Mouse (Mus musculus): Measurements from ENCODE around the gene Upf3b. TPM values are rescaled to one million over a fixed set of nuclear protein-coding genes. Genes with fewer than 3 reads are reported as not detected.
"Not testable (repeated sequence)": the region's sequence is repeated elsewhere in the genome, so short reads cannot be mapped to it uniquely, and the experiment has no call there.

Gene Upf3b
- 13.7 and 14.3 TPM in 2 replicates for polyA plus RNA-seq (2016; fragmentation: Nextera tagmentation; extraction: Ambion mirVana)

DNA sequence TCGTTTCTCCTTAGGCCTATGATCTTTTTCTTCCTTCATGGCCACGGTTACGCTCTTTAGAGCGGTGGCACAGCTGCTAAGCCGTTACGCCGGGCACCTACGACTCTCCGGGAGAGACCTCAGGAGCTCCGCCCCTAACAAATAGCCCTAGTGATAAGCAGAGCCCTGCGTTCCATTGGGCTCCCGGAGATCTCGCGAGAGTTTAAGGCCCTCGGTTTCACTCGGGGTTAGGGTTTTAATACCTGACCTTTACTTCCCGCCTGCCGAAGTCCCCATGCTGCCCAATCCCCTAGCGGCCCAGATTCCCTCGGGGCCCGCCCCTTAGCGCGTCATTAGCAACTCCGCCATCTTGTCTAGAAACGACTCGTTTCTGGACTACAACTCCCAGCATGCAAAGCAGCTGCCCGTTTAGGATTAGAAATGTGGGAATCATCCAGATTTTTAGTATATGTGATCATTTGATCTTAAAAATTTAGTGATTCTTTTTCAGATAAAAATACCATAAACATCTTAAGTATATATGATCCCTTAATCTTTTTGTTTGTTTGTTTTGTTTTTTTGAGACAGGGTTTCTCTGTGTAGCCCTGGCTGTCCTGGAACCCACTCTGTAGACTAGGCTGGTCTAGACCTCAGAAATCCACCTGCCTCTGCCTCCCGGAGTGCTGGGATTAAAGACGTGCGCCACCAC, at the start of gene Upf3b:
Gene Upf3b, minus strand, starts transcription at position 130 of the 688 bp plus-strand sequence.
- Histone ChIP-seq H3K4me1 (replicated peaks) (no peaks in the 10 kb centered on the region), H3K27me3 (replicated peaks) (peaks cover 2% of the 10 kb centered on the region), H3K27ac (ENCODE audit: poor library complexity, severe bottlenecking) (peak within 1 kb of the TSS; percentile 93), H3K9ac (peak within 1 kb of the TSS; percentile 75), H3K4me2 (peak within 1 kb of the TSS; percentile 73), H3K36me3 (no peaks in the 10 kb centered on the region), H3K4me3 (peak within 1 kb of the TSS; percentile 64), H3K9me3 (replicated peaks) (no peaks in the 10 kb centered on the region)
- WGBS = 15% methylated on average over 30 of the region's 30 CpGs
- peak; percentile 98 for ATAC-seq (ENCODE audit: insufficient number of reproducible peaks, low FRiP score)

DNA sequence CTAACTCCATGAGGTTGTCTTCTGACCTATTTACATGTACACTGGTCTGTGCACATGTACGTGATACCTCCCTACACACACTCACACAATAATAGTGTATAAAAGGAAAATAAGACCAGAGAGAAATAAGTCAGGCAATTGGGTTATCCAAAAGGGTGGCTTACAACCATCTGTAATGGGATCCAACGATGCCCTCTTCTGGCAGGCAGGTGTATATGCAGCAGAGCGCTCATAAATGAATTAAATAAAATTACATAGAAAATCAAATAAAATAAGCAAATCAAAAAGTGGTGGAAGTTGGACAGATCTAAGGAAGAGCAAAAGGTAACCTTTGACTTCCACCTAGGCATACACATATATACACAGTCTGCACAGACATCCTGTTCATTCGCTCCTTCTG, 47.7 kb upstream of the Upf3b start:
- no peaks in the 10 kb centered on the region for H3K9me3 ChIP-seq (replicated peaks)
- ATAC-seq (ENCODE audit: insufficient number of reproducible peaks, low FRiP score) = no peak
- peaks cover 22% of the 10 kb centered on the region for H3K36me3 ChIP-seq
- H3K4me3 ChIP-seq = no peak overlapping the region
- no peak overlapping the region for H3K27ac ChIP-seq (ENCODE audit: poor library complexity, severe bottlenecking)
- 52% methylated on average over 4 of the region's 4 CpGs for whole genome bisulfite sequencing
- no peak overlapping the region for H3K4me2 ChIP-seq
- H3K4me1 ChIP-seq (replicated peaks) = no peaks in the 10 kb centered on the region
- H3K27me3 ChIP-seq (replicated peaks) = no peaks in the 10 kb centered on the region
- no peak overlapping the region for H3K9ac ChIP-seq

DNA sequence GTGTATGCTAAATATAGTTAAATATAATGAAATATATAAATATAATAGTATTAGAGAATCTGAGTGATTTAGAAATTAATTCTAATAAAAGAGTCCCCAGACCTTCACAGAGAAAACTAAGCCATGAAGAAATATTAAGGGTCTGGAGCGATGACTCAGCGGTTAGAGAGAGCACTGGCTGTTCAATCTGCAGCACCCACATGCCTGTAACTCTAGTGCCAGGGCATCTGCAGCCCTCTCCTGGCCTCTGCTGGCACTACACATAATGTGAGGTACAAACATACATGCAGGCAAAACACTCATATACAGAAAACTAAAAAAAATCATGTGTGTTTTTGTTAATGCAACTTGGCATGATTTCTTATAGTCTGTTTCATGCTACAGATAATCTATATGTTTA, 34.8 kb upstream of the Upf3b start:
- no peak for ATAC-seq (ENCODE audit: insufficient number of reproducible peaks, low FRiP score)

DNA sequence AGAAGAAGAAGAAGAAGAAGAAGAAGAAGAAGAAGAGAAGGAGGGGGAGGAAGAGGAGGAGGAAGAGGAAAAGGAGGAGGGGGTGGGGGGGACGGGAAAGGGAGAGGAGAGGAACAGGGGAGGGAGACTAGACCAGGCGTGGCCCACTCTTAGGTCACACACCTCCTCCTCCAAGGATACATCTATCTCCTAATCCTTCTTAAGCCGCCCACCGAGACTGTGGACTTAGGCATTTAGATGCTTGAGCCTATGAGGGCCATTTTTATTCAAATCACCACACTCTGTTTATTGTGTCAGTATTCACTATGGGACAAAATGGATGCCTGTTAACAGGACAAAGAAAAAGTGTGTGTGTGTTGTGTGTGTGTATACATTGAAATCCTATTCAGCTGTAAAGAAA, 34.4 kb upstream of the Upf3b start:
- not testable (repeated sequence) for H3K27ac ChIP-seq (ENCODE audit: poor library complexity, severe bottlenecking)
- no CpG with 5 or more reads among the region's 4 CpGs for WGBS

More for the DNA sequence above, 34.8 kb upstream of the Upf3b start:
- no peaks in the 10 kb centered on the region for H3K9me3 ChIP-seq (replicated peaks)
- WGBS = 96% methylated on average over 2 of the region's 2 CpGs
- no peak overlapping the region for H3K27ac ChIP-seq (ENCODE audit: poor library complexity, severe bottlenecking)
- H3K4me3 ChIP-seq = no peak overlapping the region
- H3K36me3 ChIP-seq = peaks cover 15% of the 10 kb centered on the region
- no peaks in the 10 kb centered on the region for H3K27me3 ChIP-seq (replicated peaks)
- H3K4me1 ChIP-seq (replicated peaks) = no peaks in the 10 kb centered on the region
- no peak overlapping the region for H3K4me2 ChIP-seq
- H3K9ac ChIP-seq = no peak overlapping the region

DNA sequence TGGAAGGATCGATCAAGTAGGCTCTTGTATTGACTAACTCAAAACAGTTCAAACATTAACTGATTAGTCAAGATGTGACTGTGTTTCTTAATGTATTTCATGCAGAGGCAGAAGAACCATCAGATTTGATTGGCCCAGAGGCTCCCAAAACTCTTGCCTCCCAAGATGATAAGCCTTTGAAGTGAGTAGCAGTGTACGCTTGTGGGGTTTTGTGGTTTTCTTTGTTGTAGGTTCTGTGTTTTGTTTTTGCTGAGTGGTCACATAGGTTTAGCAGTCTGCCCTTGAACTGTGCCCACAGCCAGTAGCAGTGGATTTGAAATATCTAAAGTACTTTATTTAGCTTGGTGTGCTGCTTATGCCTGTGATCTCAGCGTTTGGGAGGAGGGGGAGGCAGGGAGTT, 31.6 kb upstream of the Upf3b start:
- no peak overlapping the region for H3K4me3 ChIP-seq
- no peaks in the 10 kb centered on the region for H3K4me1 ChIP-seq (replicated peaks)
- H3K9ac ChIP-seq = no peak overlapping the region
- no peak for ATAC-seq (ENCODE audit: insufficient number of reproducible peaks, low FRiP score)
- H3K9me3 ChIP-seq (replicated peaks) = no peaks in the 10 kb centered on the region
- peaks cover 34% of the 10 kb centered on the region for H3K36me3 ChIP-seq
- 73% methylated on average over 3 of the region's 3 CpGs for WGBS
- no peak overlapping the region for H3K4me2 ChIP-seq
- H3K27me3 ChIP-seq (replicated peaks) = no peaks in the 10 kb centered on the region
- no peak overlapping the region for H3K27ac ChIP-seq (ENCODE audit: poor library complexity, severe bottlenecking)

More for the DNA sequence above, 34.4 kb upstream of the Upf3b start:
- H3K4me2 ChIP-seq; ATAC-seq (ENCODE audit: insufficient number of reproducible peaks, low FRiP score); H3K9ac ChIP-seq; H3K27me3 ChIP-seq (replicated peaks); H3K9me3 ChIP-seq (replicated peaks); H3K4me1 ChIP-seq (replicated peaks); H3K4me3 ChIP-seq: not testable (repeated sequence)
- peaks cover 15% of the 10 kb centered on the region for H3K36me3 ChIP-seq

DNA sequence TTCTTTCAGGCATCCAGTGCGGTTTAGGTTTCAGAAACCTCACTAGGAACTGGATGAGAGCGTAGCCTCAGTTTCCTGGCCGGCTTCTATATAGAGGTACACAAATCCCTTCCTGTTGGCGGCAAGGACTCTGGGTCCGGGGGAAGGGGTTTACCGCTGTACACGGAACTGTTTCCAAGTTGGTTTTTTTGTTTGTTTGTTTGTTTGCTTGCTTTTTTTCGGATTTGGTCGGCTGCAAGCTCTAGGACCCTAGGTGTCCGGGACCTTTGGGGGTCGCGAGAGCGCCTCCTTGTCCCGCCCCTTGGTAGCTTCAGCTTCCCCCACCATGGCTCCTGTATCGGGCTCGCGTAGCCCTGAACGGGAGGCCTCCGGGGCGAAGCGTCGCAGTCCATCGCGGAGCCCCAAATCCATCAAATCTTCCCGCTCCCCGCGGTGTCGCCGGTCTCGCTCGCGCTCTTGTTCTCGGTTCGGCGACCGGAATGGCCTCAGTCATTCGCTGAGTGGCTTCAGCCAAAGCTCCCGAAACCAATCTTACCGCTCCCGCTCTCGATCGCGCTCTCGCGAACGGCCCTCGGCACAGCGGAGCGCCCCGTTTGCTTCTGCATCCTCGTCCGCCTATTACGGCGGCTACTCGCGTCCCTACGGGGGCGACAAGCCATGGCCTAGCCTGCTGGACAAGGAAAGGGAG, 16.7 kb upstream of the Upf3b start, which contains the start of gene Nkap:
Gene Nkap, plus strand, starts transcription at position 125 of the 688 bp plus-strand sequence.
- WGBS = 11% methylated on average over 58 of the region's 58 CpGs
- peak within 1 kb of the TSS; percentile 77 for H3K4me3 ChIP-seq
- peak within 1 kb of the TSS; percentile 71 for H3K27ac ChIP-seq (ENCODE audit: poor library complexity, severe bottlenecking)
- H3K27me3 ChIP-seq (replicated peaks) = no peaks in the 10 kb centered on the region
- peak within 1 kb of the TSS; percentile 85 for H3K9ac ChIP-seq
- no peaks in the 10 kb centered on the region for H3K9me3 ChIP-seq (replicated peaks)
- peaks cover 4% of the 10 kb centered on the region; the same call in 1 of the 2 replicates for H3K4me1 ChIP-seq (replicated peaks)
- H3K4me2 ChIP-seq = peak within 1 kb of the TSS; percentile 63
- ATAC-seq (ENCODE audit: insufficient number of reproducible peaks, low FRiP score) = peak; percentile 71; the same call in 1 of the 2 replicates
- H3K36me3 ChIP-seq = no peaks in the 10 kb centered on the region

DNA sequence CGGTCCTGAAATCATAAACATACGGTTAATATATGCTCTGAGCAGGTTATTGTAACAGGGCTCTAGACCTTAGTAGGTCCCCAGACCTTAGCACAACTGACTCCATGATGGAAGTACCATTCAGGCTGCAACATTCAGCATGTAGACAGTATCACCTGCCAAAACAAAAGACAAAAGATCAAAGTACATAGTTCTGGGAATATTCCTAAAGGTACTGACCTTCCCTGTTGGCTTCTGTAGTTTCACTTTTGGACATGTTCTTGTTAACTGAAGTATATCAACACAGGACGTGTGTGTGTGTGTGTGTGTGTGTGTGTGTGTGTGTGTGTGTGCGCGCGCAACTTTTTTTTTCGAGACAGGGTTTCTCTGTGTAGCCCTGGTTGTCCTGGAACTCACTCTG, 15.4 kb upstream of the Upf3b start:
- H3K27ac ChIP-seq (ENCODE audit: poor library complexity, severe bottlenecking) = no peak overlapping the region
- H3K4me2 ChIP-seq = no peak overlapping the region
- H3K27me3 ChIP-seq (replicated peaks) = no peaks in the 10 kb centered on the region
- no peak for ATAC-seq (ENCODE audit: insufficient number of reproducible peaks, low FRiP score)
- H3K4me1 ChIP-seq (replicated peaks) = peaks cover 4% of the 10 kb centered on the region; the same call in 1 of the 2 replicates
- 79% methylated on average over 7 of the region's 7 CpGs for WGBS
- no peaks in the 10 kb centered on the region for H3K9me3 ChIP-seq (replicated peaks)
- H3K9ac ChIP-seq = no peak overlapping the region
- no peaks in the 10 kb centered on the region for H3K36me3 ChIP-seq
- H3K4me3 ChIP-seq = no peak overlapping the region

DNA sequence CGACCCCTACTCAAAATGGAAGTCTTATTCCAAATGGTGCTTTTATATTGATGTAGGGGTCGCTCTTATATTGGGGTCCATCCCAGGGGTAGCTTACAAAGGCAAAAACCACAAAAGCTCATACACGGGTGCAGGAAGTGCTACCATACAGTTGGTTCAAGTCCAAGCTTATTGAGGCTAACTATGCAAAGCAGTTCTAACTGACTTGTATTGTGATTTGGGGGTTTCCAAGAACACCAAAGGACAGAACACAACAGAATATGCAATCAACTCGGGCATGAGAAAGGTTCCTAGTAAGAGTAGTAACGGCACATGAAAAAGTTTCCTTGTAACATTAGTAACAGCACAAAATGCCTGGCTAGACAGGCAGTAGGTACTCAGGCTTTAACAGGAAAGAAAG, 10.1 kb upstream of the Upf3b start:
- WGBS = 63% methylated on average over 5 of the region's 5 CpGs
- Histone ChIP-seq H3K4me2 (no peak overlapping the region), H3K4me1 (replicated peaks) (no peaks in the 10 kb centered on the region), H3K36me3 (no peaks in the 10 kb centered on the region), H3K9me3 (replicated peaks) (no peaks in the 10 kb centered on the region), H3K4me3 (no peak overlapping the region), H3K27ac (ENCODE audit: poor library complexity, severe bottlenecking) (no peak overlapping the region), H3K9ac (no peak overlapping the region), H3K27me3 (replicated peaks) (peaks cover 24% of the 10 kb centered on the region)
- ATAC-seq (ENCODE audit: insufficient number of reproducible peaks, low FRiP score) = no peak

DNA sequence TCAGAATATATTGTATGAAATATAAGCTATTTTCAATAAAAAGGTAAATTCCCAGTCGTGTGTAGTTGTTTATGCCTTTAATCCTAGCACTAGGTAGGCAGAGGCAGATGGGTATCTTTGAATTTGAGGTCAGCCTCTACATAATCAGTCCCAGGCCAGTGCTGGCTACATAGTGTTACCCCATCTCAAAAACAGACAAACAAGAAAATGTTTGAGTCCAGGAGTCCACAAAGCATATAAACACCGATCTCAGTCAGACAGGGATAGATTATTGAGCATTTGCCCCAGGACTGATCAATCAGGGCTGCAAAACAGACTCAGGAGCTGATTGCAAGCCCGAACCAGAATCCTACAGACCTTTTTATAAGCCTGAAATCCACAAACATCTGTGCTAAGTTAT, 9.5 kb upstream of the Upf3b start:
- H3K27ac ChIP-seq (ENCODE audit: poor library complexity, severe bottlenecking) = no peak overlapping the region

DNA sequence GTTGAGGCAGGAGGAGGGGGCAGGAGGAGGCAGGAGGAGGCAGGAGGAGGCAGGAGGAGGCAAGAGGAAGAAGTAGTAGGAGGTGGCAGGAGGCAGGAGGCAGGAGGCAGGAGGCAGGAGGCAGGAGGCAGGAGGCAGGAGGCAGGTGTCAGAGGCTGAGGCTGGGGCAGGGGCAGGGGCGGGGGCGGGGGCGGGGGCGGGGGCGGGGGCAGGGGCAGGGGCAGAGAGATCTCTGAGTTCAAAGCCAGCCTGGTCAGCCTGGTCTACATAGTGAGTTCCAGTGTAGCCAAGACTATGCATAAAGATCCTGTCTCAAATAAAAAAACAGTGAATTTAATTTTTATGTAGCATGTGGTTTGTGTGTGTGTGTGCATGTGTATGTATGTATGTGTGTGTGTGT, 7.0 kb upstream of the Upf3b start:
- no peak for ATAC-seq (ENCODE audit: insufficient number of reproducible peaks, low FRiP score)
- no peak overlapping the region for H3K27ac ChIP-seq (ENCODE audit: poor library complexity, severe bottlenecking)
- H3K9me3 ChIP-seq (replicated peaks) = no peaks in the 10 kb centered on the region
- H3K4me1 ChIP-seq (replicated peaks) = no peaks in the 10 kb centered on the region
- peaks cover 25% of the 10 kb centered on the region for H3K27me3 ChIP-seq (replicated peaks)
- no peak overlapping the region for H3K4me2 ChIP-seq
- H3K4me3 ChIP-seq = no peak overlapping the region
- H3K36me3 ChIP-seq = no peaks in the 10 kb centered on the region
- no peak overlapping the region for H3K9ac ChIP-seq
- WGBS = no CpG with 5 or more reads among the region's 5 CpGs

More for the DNA sequence above, 9.5 kb upstream of the Upf3b start:
- no peaks in the 10 kb centered on the region for H3K36me3 ChIP-seq
- ATAC-seq (ENCODE audit: insufficient number of reproducible peaks, low FRiP score) = no peak
- H3K9ac ChIP-seq = no peak overlapping the region
- peaks cover 25% of the 10 kb centered on the region for H3K27me3 ChIP-seq (replicated peaks)
- no peak overlapping the region for H3K4me3 ChIP-seq
- H3K9me3 ChIP-seq (replicated peaks) = no peaks in the 10 kb centered on the region
- no peak overlapping the region for H3K4me2 ChIP-seq
- H3K4me1 ChIP-seq (replicated peaks) = no peaks in the 10 kb centered on the region
- WGBS = 49% methylated on average over 3 of the region's 3 CpGs

DNA sequence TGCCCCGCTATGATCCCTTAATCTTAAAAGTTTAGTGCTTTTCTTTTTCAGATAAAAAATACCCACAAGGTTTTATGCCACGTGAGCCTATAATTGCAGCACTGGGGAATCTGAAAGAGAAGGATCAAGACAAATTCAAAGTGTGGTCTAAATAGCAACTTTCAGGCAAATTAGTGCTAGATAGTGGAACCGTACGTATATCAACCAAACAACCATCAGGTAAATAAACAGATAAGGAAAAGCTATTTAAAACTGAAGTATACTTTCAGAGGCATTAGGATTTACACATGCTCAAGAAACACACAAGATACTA, 715 bp upstream of the Upf3b start:
- 68% methylated on average over 4 of the region's 4 CpGs for WGBS
- no peak overlapping the region for H3K9ac ChIP-seq
- peak overlapping the region; percentile 26; the same call in 1 of the 2 replicates for H3K4me2 ChIP-seq
- peaks cover 7% of the 10 kb centered on the region for H3K27me3 ChIP-seq (replicated peaks)
- H3K9me3 ChIP-seq (replicated peaks) = no peaks in the 10 kb centered on the region
- H3K4me1 ChIP-seq (replicated peaks) = no peaks in the 10 kb centered on the region
- no peaks in the 10 kb centered on the region for H3K36me3 ChIP-seq
- ATAC-seq (ENCODE audit: insufficient number of reproducible peaks, low FRiP score) = no peak
- no peak overlapping the region for H3K4me3 ChIP-seq
- no peak overlapping the region for H3K27ac ChIP-seq (ENCODE audit: poor library complexity, severe bottlenecking)
